Mouse (Mus musculus): ENCODE measurements around the gene Acsf3. TPM values are rescaled to one million over a fixed set of nuclear protein-coding genes. Genes with fewer than 3 reads are reported as not detected.

Acsf3 gene
- polyA plus RNA-seq, 1 experiment from 2014 or later, result 18.2 TPM

DNA sequence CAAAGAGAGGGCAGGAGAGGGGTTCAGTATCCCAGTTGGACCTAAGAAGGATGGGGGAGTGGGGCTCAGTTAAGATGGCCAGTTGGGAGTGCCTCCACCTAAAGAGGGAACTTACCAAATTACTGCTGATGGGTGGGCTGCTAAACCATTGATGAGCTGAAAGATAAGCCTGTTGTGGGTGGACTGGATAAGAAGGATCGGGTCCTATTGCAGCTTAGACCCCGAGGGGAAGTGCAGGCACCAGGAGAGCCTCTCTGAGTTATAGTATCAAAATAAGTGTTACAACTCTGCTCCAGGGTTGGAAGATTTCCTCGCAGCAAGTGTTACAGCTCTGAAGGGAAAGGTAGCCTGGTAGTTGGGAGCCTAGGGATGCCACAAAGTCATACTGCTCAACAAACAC lies 68.9 kb downstream of the Acsf3 start:
- no peaks in the 10 kb centered on the region for H3K36me3 ChIP-seq
- peaks cover 7% of the 10 kb centered on the region for H3K4me1 ChIP-seq
- 56% methylated on average over 3 of the region's 3 CpGs for WGBS
- H3K27me3 ChIP-seq, result 0 out of 2 replicates have a peak, but pooled peaks cover 4% of the 10 kb centered on the region
- H3K4me3 ChIP-seq, result no peak overlapping the region
- no peak overlapping the region for H3K9ac ChIP-seq
- no peak overlapping the region for H3K27ac ChIP-seq
- H3K9me3 ChIP-seq, result no peaks in the 10 kb centered on the region
- ATAC-seq (ENCODE audit: low FRiP score, low read depth), result no peak
- H3K4me2 ChIP-seq (replicated peaks), result no peak overlapping the region

DNA sequence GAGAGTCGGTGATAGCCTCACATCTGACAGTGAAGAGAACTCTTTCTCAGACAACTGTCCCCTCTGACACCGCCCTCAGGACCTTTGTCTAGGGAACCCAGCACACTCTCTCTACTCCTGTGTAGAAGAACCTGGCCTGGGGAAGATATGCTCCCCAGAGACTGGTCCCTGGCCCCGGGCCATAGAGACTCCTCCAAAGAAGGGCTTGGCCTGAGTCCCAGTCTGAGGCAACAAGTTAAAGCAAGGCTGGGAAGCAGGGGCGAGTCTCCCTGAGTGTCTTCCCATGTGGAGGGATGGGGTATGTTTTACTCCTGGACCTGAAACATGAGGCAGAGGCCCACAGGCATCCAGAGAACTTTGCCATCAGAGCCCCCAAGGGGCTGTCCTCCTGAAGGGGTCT lies 70.4 kb downstream of the Acsf3 start:
- ATAC-seq (ENCODE audit: low FRiP score, low read depth), result no peak

DNA sequence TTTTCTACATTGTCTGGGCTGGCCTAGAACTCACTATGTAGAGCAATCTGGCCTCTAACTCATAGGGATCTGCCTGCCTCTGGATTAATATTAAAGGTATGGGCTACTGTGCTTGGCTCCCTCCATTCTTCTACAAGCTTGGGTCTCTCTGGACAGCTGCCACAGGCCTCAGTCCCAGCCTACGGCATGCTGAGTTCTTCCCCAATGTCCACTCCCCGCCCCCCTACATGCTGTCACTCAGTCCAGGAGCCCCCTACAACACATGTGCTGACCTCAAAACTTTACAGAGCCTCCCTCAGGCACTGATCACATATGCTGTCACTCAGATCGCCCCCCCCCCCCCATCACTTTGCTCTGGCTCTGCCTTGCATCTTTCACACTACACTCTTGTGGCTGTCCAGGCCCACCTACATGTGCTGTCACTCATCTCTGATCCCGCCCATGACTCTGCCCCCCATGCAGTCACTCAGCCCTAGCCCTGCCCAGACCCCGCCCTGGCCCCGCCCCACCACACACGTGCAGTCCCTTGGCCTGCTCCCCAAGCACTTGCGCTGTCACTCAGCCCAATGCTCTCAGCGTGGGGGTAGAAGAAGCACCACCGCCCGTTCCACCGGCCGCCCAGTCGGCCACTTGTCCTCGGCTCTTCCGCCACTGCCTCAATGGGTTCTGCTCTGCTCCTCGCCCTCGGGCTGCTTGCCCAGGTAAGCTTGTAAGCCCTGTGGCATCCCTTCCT lies 72.7 kb downstream of the Acsf3 start, which contains the start of gene Cdh15:
Gene Cdh15, plus strand, starts transcription at position 138 of the 733 bp plus-strand sequence.
- Histone ChIP-seq H3K4me2 (replicated peaks) (peak within 1 kb of the TSS; percentile 49), H3K27ac (peak within 1 kb of the TSS; percentile 29), H3K9me3 (no peaks in the 10 kb centered on the region), H3K27me3 (0 out of 2 replicates have a peak, but pooled peaks cover 4% of the 10 kb centered on the region), H3K4me1 (peaks cover 12% of the 10 kb centered on the region), H3K9ac (peak within 1 kb of the TSS; percentile 43; the same call in 1 of the 2 replicates), H3K36me3 (no peaks in the 10 kb centered on the region), H3K4me3 (peak within 1 kb of the TSS; percentile 32)
- 15% methylated on average over 17 of the region's 18 CpGs for WGBS
- peak; percentile 90 for ATAC-seq (ENCODE audit: low FRiP score, low read depth)

More for the DNA sequence above, 70.4 kb downstream of the Acsf3 start:
- Histone ChIP-seq H3K4me3 (no peak overlapping the region), H3K4me1 (peaks cover 11% of the 10 kb centered on the region), H3K27ac (no peak overlapping the region), H3K36me3 (no peaks in the 10 kb centered on the region), H3K9me3 (no peaks in the 10 kb centered on the region), H3K27me3 (0 out of 2 replicates have a peak, but pooled peaks cover 4% of the 10 kb centered on the region), H3K9ac (no peak overlapping the region), H3K4me2 (replicated peaks) (no peak overlapping the region)
- 87% methylated on average over 4 of the region's 4 CpGs for WGBS

DNA sequence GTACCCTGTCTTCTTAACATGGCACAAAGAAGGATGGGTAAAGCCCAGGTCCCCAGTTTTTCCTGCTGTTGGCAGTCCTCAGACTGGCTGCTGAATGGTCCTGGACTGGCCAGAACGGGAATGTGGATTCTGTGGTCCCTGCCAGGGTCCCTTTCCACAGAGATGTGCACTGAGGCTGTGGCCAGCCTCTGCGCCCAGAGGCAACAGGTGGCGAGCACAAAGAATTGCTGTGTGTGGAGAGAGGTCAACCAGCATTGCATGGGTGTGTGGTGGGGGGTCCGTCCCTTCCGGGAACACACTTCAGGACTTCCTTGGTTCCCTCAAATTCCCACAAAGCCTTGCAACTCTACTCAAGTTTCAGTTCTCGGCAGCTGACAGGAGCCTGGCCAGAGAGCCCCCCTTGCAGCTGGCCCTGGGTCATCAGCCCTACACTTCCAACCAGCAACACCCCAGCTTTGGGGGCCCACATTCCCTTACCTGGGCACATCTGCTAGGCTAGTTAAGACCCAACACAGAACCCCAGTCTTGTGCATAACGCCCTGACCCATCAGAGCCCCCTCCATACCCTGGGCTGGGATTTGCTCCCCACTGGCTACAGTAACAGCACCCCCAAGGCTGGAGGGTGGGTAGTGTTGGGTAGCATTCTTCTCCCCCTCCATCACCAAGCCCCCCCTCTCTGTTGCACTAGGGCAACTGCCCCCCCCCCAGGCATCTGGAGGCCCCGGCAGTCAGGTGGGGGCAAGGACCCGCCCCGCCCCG lies 74.0 kb downstream of the Acsf3 start:
- H3K4me2 ChIP-seq (replicated peaks), result peak overlapping the region; percentile 49
- ATAC-seq (ENCODE audit: low FRiP score, low read depth), result peak; percentile 16; the same call in 1 of the 2 replicates
- H3K27ac ChIP-seq, result peak overlapping the region; percentile 52; the same call in 1 of the 2 replicates
- peak overlapping the region; percentile 39; the same call in 1 of the 2 replicates for H3K9ac ChIP-seq
- H3K4me3 ChIP-seq, result peak overlapping the region; percentile 32
- WGBS, result 57% methylated on average over 9 of the region's 11 CpGs
- no peaks in the 10 kb centered on the region for H3K36me3 ChIP-seq
- peaks cover 20% of the 10 kb centered on the region for H3K4me1 ChIP-seq
- no peaks in the 10 kb centered on the region for H3K9me3 ChIP-seq
- H3K27me3 ChIP-seq, result 0 out of 2 replicates have a peak, but pooled peaks cover 4% of the 10 kb centered on the region

DNA sequence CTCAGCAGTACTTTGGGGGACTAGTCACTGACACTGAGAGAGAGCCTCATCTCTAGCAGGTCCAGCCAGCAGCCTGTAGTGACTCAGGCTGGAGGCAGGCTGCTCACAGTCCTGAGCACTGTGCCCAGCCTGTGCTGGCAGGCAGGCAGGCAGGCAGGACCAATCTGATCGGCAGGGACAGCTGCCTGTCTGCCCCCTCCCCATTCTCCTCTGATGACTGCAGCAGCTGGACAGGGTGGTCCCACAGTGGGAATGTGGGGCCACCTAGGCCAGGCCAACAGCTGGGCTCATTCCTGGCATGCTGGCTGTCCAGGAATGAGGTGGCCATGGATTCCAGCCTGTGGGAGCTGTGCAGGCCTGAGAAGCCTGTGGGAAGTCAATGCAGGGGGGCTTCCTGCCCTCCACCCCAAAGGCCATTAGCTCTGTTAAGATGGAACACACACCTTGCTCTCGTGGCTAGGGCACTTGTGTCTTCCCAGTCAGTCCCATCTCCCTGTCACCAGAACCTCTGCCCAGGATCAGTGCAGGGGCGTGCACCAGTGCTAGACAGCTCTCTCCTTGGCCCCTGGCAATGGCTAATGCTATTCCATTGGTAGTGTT lies 75.5 kb downstream of the Acsf3 start:
- Histone ChIP-seq H3K4me1 (peaks cover 20% of the 10 kb centered on the region), H3K9me3 (no peaks in the 10 kb centered on the region), H3K36me3 (no peaks in the 10 kb centered on the region), H3K9ac (peak overlapping the region; percentile 39; the same call in 1 of the 2 replicates), H3K4me2 (replicated peaks) (peak overlapping the region; percentile 38), H3K27ac (peak overlapping the region; percentile 52; the same call in 1 of the 2 replicates), H3K27me3 (0 out of 2 replicates have a peak, but pooled peaks cover 4% of the 10 kb centered on the region), H3K4me3 (no peak overlapping the region)
- WGBS, result 56% methylated on average over 3 of the region's 3 CpGs
- peak; percentile 72 for ATAC-seq (ENCODE audit: low FRiP score, low read depth)

DNA sequence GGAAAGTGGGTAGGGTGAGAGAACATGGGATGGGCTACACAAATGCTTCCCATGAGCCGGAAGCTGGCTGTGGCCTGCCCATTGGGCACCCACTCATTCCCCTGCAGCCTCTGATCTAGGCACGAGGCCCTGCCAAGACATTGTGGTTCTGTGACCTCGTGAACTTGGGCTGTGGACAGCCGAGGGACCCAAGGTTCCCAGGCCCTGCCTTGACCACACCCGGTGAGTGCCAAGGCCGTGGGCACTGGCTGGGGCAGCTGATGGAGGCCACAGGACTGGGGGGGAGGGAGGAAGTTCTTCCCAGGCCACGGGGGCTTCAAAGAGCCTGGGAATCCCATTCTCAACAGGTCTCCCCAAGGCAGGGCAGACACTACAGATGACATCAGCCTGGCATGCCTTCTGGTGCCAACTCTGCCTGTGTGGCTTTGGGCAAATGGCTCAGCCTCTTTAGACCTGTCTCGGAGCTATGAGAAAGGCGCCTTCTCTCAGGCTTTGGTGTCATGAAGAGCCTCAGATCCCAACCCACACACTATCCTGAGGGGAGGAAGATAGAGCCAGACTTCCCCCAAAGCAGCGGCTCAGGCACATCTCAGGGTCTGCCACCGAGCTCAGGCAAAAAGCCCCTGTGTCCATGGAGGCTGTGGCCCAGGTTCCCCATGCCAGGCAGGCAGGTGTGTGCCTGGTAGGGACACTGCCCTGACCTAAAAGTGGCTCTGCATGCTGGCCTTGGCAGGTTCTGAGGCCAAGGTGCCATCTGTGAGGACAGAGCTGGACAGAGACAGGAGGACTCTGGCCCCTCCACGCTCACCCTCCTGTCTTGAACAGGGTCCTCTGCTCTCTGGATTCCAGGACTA lies 76.6 kb downstream of the Acsf3 start:
- ATAC-seq (ENCODE audit: low FRiP score, low read depth), result no peak
- 0 out of 2 replicates have a peak, but pooled peaks cover 4% of the 10 kb centered on the region for H3K27me3 ChIP-seq
- H3K36me3 ChIP-seq, result no peaks in the 10 kb centered on the region
- no peak overlapping the region for H3K4me3 ChIP-seq
- peak overlapping the region; percentile 38 for H3K4me2 ChIP-seq (replicated peaks)
- H3K4me1 ChIP-seq, result peaks cover 20% of the 10 kb centered on the region
- H3K9ac ChIP-seq, result no peak overlapping the region
- H3K27ac ChIP-seq, result no peak overlapping the region
- no peaks in the 10 kb centered on the region for H3K9me3 ChIP-seq
- WGBS, result 81% methylated on average over 12 of the region's 12 CpGs

DNA sequence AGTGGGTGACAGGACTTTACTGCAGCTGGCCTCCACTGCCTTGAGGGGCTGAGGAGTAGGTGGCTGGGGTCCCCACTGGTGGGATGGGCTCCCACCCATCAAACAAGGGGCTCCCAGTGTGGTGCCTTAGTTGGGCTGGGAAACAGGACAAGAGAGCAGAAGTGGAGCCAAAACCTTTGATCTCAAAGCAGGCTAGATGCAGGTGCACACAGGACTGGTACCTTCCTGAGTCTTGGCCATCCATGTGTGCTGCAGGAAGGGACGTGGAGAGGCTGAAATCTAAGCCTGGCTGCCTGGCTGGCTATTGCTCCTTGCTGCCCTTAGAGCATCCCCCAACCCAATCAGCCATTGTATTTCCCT lies 77.2 kb downstream of the Acsf3 start:
- H3K4me2 ChIP-seq (replicated peaks), result 0 out of 2 replicates have a peak overlapping the region, but pooled peaks have one; percentile 5
- ATAC-seq (ENCODE audit: low FRiP score, low read depth), result no peak
- no peaks in the 10 kb centered on the region for H3K36me3 ChIP-seq
- H3K27ac ChIP-seq, result no peak overlapping the region
- no peak overlapping the region for H3K9ac ChIP-seq
- 0 out of 2 replicates have a peak, but pooled peaks cover 4% of the 10 kb centered on the region for H3K27me3 ChIP-seq
- H3K9me3 ChIP-seq, result no peaks in the 10 kb centered on the region
- peaks cover 20% of the 10 kb centered on the region for H3K4me1 ChIP-seq
- WGBS, result 50% methylated on average over 1 of the region's 1 CpGs
- H3K4me3 ChIP-seq, result no peak overlapping the region

DNA sequence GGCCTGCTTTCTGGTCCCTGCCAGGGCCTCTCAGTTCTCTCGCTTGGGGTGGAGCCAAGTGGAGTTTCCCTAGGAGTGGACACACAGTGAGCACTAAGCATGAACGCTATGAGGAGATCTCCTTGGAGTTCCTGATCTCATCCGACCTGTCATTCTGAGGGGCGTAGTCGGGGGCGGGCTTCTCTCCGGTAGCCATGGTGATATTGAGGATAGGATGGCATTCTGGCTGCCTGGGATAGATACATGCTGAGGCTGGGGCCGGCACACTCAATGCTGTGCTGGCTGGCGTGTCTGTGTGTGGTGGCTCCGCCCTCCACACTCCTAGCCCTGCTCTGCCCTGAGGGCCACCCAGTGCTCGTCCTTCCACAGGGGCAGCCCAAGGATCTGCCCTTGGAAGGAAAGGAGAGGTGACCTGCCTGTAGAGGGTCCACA lies 78.1 kb downstream of the Acsf3 start:
- Histone ChIP-seq H3K4me1 (peaks cover 16% of the 10 kb centered on the region), H3K36me3 (no peaks in the 10 kb centered on the region), H3K27me3 (0 out of 2 replicates have a peak, but pooled peaks cover 3% of the 10 kb centered on the region), H3K9me3 (no peaks in the 10 kb centered on the region), H3K9ac (peak overlapping the region; percentile 39; the same call in 1 of the 2 replicates), H3K4me2 (replicated peaks) (peak overlapping the region; percentile 5; the same call in 1 of the 2 replicates), H3K27ac (no peak overlapping the region), H3K4me3 (no peak overlapping the region)
- 37% methylated on average over 11 of the region's 11 CpGs for WGBS
- ATAC-seq (ENCODE audit: low FRiP score, low read depth), result no peak

DNA sequence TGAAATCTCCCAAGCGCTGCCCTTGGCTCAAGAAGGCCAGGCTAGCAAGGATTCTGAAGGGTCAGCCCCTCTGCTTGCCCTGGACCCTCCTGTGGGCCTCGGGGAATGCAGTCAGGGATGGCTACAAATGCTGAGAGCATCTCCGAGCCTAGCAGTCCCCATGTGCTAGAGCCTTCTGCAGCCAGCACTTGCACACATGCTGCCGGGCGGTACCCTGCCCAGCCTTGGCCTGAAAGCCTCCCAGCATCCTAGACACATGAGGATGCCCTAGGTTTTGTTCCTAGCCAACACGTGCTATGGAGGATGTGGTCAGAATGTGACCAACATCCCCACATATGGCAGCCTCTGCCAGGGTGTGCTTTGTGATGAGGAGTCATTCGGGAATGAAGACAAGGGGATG lies 79.1 kb downstream of the Acsf3 start:
- ATAC-seq (ENCODE audit: low FRiP score, low read depth), result no peak
- no peaks in the 10 kb centered on the region for H3K9me3 ChIP-seq
- no peak overlapping the region for H3K4me3 ChIP-seq
- no peak overlapping the region for H3K4me2 ChIP-seq (replicated peaks)
- no peak overlapping the region for H3K27ac ChIP-seq
- WGBS, result 74% methylated on average over 7 of the region's 7 CpGs
- H3K4me1 ChIP-seq, result peaks cover 13% of the 10 kb centered on the region
- no peaks in the 10 kb centered on the region for H3K27me3 ChIP-seq
- no peak overlapping the region for H3K9ac ChIP-seq
- H3K36me3 ChIP-seq, result no peaks in the 10 kb centered on the region

DNA sequence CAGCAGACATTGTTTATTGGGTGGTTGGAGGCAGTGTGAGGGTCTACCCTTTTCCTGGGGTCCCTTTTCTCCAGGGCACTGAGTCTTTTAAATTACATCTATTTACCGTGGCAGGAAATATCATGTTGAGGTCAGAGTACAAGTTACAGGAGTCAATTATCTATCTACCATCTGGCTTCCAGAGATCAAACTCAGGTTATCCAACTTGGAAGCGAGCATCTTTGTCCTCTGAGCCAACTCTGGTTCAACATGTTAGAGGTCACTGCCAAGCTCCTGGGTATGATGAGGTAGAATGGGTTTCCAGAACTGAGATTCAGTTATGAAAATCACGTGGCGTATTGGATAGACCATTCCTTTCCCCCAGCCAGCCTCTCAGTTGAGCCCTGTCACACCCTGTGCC lies 79.8 kb downstream of the Acsf3 start:
- Histone ChIP-seq H3K4me1 (peaks cover 9% of the 10 kb centered on the region), H3K4me3 (no peak overlapping the region), H3K9ac (no peak overlapping the region), H3K4me2 (replicated peaks) (no peak overlapping the region), H3K27me3 (no peaks in the 10 kb centered on the region), H3K36me3 (no peaks in the 10 kb centered on the region), H3K27ac (no peak overlapping the region), H3K9me3 (no peaks in the 10 kb centered on the region)
- 75% methylated on average over 4 of the region's 4 CpGs for WGBS
- ATAC-seq (ENCODE audit: low FRiP score, low read depth), result no peak

DNA sequence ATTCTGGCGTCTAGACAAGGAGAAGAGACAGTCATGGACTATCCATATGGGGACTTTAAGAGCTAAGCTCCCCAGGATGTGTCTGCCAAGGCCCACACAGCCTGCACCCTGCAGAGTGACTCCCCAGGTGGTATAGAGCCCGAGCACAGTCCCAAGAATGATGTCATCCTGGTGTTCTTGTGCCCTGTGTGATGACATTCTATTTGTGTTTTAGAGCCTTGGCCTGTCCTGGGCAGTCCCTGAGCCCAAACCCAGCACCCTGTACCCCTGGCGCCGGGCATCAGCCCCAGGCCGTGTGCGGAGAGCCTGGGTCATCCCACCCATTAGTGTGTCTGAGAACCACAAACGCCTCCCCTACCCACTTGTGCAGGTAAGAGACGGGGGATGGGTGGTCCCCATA lies 81.0 kb downstream of the Acsf3 start:
- H3K9me3 ChIP-seq, result no peaks in the 10 kb centered on the region
- H3K9ac ChIP-seq, result no peak overlapping the region
- no peak overlapping the region for H3K27ac ChIP-seq
- H3K27me3 ChIP-seq, result no peaks in the 10 kb centered on the region
- peaks cover 9% of the 10 kb centered on the region for H3K4me1 ChIP-seq
- no peak overlapping the region for H3K4me2 ChIP-seq (replicated peaks)
- no peaks in the 10 kb centered on the region for H3K36me3 ChIP-seq
- no peak overlapping the region for H3K4me3 ChIP-seq
- 80% methylated on average over 8 of the region's 8 CpGs for WGBS
- ATAC-seq (ENCODE audit: low FRiP score, low read depth), result no peak

Data from limb, embryonic 13.5 days (tissue).